Mouse (Mus musculus): ENCODE data around the gene Tbc1d4.

Gene Tbc1d4

DNA sequence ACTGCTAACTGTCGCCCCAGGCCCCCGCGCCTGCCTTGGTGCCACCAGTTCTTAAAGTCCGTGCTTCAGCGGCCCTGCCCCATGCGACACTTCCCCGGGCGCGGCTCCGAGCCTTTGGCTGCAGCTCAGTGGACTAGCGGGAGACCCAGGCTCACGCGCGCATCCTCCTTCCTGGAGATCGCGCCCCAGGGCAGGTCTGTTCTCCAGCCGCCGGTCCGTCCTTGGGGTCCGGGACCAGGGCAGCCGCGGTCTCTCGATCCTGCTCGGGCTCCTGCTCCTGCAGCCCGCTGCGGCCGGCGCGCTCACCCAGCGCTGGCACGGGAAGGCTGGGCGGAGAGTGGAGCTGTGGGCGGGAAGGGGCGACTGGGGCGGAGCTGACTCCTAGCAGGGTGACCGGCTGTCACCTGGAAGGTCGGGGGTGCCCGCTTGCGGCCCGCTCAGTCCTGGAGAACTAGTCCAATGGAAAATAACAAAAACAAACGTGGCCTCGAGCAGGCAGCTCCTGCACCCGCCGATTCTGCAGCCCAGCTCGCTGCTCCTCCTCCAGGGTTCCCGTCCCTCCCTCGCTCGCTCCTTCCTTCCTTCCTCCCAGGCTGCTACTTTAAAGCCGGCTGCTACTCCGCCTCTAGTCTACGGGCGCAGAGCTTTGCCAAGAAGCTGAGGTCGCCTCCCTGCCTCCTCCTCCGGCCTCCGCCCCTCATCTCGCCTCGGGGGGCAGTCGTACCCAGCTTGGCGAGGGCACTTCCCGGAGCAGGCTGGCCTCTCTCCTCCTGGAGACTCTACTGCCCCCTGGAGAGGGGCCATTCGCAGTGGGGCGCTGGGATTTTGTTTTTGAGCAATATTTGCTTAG lies at the start of gene Tbc1d4:
Gene Tbc1d4 (minus strand): TSS at position 673 of the 850 bp plus-strand sequence.
- peak; percentile 10 for DNase-seq (ENCODE audit: low read depth)

DNA sequence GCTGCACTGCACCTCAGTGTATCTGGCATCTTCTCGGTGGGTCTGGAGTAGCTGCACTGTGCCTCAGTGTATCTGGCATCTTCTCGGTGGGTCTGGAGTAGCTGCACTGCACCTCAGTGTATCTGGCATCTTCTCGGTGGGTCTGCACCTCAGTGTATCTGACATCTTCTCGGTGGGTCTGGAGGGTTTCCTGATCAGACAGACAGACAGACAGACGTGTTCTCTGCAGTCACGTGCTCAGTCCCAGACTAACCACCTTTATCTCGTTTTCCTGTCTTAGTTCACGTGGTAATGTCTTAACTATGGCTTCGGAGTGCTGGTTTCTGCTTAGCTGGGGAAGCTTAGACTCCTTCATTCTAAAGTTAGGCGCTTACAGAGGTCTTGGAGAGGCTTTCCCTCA lies 47.3 kb upstream of the Tbc1d4 start:
- DNase-seq (ENCODE audit: low read depth), result no peak

DNA sequence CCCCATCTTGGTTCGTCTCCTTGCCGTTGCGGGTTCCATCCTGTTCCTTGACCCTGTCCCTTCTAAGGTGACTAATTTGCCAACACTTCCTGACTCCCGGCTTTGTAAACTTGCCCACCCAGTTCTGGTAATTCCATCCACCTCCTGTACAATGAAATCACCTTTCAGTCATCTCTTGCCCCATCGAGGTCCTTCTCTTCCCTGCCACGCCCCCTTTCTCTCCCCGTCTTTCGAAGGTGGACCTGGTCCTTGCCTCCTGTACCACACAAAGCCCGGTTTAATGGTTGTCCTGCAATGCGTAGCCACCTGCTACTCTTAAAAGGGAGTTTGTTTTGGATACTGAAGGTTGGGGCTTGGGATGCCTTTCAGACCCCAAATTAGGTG lies 45.5 kb upstream of the Tbc1d4 start:
- no peak for DNase-seq (ENCODE audit: low read depth)

DNA sequence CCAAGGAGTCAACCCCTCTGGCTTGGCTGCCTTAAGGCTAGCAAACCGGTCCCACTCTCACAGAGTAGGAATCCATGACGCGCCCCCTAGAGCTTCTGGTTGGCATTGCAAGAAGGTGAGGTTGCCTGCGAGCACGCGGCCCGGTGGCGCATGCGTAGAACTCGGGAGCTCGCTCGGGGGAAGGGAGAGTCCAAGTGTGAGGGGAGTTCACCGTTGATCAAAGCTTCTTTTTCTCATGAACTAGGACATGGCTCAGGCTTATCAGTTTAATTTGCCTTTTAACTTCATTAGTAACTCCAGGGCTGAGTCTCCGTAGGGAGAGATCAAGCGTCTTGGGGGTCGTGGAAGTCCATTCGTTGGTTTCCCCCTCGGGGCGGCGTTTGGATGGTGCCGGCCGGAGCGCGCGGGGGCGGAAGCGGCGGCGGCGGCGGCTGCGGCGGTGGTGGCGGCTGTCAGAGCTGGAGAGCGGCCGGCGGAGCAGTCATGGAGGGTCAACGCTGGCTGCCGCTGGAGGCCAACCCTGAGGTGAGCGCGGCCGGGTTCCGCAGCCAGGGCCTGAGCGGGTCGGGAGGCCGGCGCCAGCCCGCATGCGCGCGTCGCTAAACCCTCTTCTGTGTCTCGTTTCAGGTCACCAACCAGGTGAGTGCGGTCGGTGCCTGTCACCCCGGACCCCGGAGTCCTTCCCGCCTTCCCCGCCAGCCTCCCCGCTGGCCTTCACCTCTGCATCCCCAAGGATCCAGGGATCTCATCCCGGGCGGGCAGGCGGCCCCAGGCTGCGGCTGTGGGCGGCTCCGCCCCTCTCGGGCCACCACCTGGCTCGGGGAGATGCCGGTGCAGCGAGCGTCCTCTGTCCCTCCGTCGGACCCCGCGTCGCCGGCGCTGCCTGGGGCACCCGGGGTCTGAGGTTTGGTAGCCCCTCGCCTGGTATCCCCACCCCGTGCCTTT lies 44.9 kb upstream of the Tbc1d4 start, which contains the start of gene Uchl3:
Gene Uchl3 (plus strand): TSS at position 387 of the 945 bp plus-strand sequence.
- peak; percentile 92 for DNase-seq (ENCODE audit: low read depth)

DNA sequence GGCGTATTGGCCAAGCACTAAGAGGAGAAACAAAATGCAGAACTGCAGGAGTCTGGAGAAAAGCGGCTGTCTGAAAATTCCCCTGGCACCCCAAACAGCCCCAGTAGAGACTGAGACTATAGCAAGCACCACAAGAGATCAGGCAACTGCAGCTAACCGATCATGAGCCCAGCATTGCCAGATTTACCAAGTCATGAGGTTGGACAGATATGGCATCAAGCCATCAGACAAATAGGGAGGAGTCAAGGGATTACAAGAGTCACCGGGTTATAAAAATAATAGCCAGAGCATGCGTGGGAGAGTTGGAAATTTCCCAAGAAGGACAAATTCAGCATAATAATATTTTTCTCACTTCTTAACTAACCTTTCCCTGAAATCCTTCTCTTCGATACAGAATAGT lies 43.6 kb upstream of the Tbc1d4 start:
- DNase-seq (ENCODE audit: low read depth), result no peak

DNA sequence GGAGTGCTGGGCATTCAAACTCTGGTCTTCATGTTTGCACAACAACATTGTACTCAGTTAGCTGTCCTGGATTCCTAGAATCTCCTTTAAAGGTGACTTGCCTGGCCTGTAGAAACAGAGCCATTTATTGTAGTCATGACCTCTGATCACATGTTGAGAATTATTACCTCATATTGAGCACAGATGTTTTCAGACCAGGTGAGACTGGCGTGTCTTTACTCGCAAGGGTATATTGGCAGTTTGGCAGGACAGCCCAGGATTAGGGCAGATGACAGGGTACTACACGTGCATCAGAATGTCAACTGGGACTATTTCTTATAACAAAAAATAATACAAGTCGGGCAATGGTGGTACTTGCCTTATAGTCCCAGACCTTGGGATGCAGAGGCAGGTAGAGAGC lies 41.6 kb upstream of the Tbc1d4 start:
- no peak for DNase-seq (ENCODE audit: low read depth)

DNA sequence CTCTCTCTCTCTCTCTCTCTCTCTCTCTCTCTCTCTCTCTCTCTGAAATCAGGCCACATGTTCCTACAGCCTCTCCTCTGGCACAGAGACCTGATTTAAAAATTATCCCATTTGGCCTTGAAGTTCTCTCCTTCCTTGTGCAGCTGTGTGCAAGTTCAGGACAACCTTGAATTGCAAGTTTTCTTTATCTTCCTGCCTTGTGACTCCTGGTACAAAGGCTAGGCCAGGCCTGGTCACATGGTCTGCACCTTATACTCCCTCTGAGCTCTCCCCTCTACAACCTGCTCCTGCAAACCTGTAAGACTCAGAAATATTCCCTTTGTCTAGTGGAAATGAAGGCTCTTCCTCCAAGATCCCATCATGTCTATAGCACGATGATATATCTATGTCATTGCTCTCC lies 36.0 kb upstream of the Tbc1d4 start:
- DNase-seq (ENCODE audit: low read depth), result no peak

DNA sequence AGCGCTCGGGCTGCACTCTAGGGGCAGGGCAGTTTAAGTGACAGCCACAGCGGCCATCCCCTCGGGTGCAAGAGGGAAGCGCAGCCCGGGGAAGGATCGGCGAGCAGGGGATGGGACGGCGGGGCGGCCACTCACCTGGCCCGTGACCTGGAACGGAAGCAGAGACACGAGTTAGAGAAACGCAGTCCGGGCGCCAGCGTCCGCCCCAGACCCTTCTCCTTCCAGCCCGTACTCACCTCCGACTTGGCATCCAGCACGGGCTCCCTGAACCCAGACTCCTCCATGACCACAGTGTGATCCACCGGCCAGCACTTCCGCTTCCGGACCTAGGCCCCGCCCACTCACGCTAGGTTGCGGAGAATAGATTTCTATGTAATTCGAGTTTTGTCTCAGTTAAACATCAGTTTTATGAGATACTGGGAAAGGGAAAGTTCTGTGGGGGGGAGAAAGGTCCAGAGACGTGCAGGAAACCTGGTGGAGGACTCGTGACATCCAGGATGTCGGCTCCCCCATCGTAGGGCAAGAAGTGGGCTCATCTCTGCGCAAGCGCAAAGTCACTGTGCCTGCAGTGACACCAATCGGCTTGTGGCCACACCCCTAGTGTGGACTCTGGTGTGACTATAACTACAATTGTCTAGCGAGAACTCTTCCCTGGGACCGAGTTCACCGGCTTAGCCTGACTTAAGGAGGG lies 31.3 kb upstream of the Tbc1d4 start, which contains the start of gene Commd6:
Gene Commd6 (minus strand): TSS at position 534 of the 691 bp plus-strand sequence.
- DNase-seq (ENCODE audit: low read depth), result peak; percentile 81

DNA sequence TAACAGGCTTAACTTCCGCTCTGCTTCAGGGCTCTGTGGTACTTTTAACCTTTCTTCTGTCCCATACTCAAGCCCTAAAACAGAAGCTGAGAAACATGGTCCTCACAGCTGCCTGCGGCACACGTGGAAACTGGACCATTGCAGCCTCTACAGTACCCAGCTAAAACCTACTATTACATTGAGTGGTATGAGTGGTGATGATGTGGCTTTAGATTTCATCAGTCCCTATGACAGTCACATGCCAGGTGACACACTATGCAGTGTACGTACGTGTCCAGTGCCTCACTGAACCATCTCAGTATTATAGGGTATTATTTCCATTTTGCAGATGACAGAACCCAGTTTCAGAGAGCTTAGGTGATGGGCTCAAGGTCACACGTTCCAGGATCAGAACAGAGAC lies 28.4 kb upstream of the Tbc1d4 start:
- no peak for DNase-seq (ENCODE audit: low read depth)

DNA sequence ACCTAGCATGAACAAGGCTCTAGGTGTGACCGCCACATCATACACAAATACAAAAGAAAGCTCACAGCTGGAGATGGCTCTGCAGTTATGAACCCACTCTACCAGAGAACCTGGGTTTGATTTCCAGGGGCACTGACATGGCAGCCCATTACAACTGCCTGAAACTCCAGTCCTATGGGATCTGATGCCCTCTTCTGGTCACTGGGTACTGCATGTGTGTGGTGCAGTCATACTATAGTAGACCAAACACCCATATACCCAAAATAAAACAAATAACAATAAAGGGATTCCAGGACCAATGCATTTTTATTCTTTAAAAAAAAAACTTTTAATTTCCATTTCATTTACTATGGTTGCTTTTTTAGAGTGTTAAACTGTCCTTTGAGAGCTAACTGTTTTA lies 26.8 kb upstream of the Tbc1d4 start:
- DNase-seq (ENCODE audit: low read depth), result no peak

DNA sequence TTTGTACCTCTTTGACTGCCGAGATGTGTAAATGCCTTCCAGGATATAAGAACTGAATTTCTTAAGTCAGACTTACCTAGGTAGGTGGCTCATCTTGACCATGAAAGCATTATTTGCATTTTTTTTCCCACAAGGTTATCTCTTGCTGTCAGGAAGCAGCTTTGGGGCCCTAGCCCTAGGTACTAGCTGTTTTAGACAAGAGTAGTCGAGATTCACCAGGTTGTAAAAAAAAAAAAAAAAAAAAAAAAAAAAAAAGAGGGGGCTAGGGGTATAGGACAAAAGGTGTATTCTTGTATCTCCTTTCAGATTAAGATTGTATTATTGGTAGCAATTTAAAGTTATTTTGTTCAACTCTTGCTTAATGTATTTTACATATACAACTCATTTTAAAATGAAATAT lies 21.6 kb upstream of the Tbc1d4 start:
- no peak for DNase-seq (ENCODE audit: low read depth)

DNA sequence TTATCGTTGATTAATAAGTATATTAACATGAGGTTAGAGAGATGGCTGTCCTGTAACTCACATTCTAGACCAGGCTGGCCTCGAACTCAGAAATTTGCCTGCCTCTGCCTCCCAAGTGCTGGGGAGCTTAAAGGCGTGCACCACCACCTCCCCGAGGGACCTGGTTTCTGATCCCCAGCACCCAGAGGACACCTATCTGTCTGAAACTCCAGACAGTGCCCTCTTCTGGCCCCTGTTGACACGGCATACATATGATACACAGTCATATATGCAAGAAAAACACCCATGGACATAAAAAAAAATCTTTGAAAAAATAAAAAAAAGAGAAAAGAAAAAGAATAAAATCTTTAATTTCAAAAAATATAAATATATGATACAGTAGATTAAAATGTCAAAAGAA lies 8.7 kb upstream of the Tbc1d4 start:
- no peak for DNase-seq (ENCODE audit: low read depth)

DNA sequence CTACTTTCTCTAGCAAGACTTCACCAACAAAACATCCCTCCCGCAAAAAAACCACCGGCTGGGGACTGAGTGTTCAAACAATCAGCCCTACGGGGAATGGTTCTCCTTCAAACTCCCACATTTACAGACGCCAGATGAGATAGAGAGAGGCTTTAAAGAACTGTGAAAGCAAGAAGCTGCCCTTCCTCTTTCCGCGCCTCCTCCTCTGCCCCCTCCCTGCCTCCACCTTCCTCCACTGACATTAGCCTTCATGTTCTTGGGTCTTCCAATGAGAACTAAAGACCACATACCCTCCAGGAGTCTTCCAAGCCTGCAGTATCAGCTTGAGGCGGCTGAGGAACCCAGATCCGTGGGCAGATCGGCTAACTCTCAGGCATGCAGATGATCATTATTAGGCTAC lies 7.2 kb upstream of the Tbc1d4 start:
- no peak for DNase-seq (ENCODE audit: low read depth)

DNA sequence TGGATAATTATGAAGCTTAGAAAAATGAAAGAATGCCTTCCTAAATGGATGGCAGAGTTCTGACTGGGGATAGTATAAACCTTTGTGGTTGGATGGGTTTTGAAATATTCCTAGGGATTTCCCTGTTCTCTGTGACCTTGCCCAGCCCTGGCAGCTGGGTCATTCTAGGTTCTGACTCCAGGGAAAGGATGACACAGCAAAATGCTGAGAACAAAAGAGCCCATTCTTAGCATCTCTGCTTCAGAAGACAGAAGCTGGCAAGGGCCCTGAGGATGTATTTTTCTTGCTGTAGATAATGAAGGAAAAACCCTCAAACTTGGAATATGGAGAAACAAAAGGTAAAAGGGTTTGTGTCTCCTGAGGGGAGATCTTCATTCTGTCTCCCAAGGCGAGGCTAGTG lies 4.2 kb upstream of the Tbc1d4 start:
- no peak for DNase-seq (ENCODE audit: low read depth)

DNA sequence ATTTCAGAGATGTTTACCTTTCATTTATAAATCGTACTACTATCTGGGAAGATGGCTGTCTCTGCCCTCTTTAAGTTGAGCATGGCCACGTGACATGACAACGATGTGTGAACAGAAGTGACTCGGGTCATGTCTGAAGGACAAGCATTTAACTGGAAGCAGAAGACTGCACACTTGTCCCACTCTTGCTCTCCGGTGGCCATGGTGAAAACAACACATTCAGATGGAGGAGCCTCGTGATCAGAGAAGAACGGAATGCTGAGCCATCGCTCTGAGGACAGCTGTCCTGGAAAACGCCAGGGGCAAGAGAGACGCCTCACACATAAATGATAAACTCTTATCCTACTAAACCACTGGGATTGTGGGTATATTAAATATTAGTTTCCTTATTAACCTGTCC lies 1.7 kb upstream of the Tbc1d4 start:
- DNase-seq (ENCODE audit: low read depth), result no peak

DNA sequence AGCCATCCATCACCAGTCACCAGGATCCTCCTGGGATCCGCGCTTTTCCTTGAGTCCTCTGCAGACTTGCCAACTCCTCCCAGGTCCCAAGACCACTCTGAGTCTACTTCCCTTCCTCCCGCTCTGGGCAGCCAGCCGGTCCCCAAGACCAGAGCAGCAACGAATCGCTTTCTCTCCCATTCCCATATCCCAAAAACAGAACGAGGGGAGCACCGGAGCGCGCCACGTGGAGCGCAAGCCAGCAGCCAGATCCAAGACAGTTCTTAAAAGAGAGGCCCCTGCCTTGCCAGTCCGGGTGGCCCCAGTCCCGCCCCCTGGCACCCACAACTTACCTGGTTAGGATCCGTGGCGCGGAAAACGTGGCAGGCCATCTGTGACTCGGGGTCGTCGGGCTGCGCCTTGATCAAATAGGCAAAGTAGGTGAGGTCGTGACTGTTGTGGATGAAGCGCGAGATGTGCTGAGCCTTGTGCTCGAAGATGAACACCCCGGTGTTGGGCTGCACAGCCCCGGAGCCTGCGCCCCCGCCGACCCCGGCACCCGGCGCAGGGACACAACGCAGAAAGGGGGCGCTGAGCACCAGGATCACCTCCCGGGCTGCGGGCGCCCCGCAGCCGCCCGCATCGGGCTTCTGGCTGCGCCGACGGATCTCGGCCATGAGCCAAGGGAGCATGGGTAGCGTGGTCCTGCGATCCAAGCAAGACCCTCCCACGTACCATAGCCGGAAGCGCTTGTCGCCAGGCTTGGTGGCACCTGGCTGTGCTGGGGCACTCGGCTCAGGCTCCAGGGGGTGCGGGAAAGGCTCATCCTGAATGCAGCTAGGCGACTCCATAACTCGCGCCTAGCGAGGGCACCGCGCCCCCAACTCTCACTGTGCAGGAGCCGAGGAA lies 1.1 kb downstream of the Tbc1d4 start:
- DNase-seq (ENCODE audit: low read depth), result no peak

DNA sequence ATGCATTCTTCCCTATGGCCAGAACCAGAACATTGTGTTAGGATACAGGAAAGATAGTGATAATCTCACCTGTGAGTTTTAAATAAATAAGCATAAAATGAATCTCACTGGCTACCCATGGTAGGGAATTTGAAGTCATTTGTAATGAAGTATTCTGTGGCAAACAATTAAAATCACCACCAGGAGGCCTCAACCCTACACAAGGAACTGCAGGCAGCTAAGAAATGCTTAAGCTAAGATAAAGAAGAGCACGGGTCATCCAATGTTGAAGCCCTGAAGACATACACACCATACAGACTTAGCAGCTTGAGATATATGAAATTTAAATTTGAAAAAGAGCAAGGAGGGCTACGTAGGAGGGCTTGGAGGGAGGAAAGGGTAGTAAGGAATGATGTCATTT lies 3.1 kb downstream of the Tbc1d4 start:
- no peak for DNase-seq (ENCODE audit: low read depth)

DNA sequence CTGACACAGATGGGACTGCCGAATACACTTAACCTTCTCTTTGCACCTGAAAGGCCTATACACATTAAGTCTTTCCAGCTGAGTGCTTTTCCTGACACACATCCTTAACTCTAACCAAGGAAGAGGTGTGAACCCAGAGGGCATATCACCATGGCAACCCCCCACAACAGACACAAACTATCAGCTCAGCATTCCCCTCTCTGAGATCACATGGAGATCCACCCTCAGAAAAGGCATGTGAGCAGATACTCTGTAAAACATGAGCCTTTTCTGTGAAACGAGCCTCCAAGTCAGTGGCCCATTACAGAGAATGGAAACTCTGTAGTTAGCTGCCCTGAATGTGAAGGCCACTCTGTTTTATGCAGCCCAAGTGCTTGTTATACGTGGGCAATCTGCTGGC lies 6.1 kb downstream of the Tbc1d4 start:
- DNase-seq (ENCODE audit: low read depth), result no peak

DNA sequence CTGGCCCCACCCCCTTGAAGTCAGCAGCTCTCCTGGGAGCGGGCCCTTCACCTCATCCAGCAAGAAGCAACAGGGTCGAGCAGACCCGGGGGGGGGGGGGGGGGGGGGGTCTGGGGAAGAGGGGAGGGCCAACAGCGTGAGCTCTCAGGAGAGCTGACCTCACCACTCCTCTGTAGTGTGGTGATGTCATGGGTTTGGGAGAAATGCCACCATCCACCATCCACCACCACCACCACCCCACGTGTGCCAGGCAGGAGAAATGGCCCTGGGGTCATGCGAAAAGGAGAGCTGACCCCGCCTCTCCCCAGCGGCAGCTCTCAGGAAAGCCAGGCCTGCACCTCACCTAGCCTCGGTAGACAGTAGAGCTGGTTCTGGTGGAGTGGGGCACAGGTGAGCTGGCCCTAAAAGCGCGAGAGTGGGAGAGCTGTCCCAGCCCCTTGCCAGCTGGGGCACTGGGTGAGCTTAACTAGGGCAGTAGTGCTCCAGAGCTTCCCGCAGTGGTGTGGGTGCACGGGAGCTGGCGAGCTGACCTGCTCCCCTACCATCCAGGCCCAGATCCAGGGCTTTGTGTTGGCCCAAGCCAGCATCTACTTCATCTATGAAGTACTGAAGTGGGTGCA lies 11.8 kb downstream of the Tbc1d4 start:
- DNase-seq (ENCODE audit: low read depth), result no peak

DNA sequence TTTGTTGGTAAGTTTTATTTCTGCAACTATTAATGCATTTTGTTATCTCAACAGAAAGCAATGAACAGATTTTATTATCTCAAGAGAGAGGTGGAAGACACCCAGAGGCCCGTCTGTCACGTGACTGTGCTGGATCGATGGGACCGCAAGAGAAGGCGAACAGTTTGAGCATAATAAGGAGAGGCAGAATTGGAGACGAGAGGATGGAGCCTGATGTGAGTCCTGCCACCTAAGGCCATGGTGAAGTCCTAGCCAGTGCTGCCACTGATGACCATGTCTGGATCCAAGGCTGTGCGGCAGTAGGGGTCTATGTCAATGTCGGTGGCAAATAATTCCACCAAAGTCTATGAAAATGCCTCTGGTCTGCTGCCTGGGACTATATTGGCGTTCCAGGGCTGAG lies 12.3 kb downstream of the Tbc1d4 start:
- no peak for DNase-seq (ENCODE audit: low read depth)
